Mouse (Mus musculus) testis, postnatal 14 days (tissue): ENCODE measurements around the gene Chrm1.
A peak's percentile ranks its signal among the peaks of the same experiment; 100 is the strongest.
"Not testable (repeated sequence)": the region's sequence is repeated elsewhere in the genome, so short reads cannot be mapped to it uniquely, and the experiment has no call there.

ENCODE experiments used
- DNase-seq: peaks from one replicate; pipeline ENCODE4 v3.0.0; 2021; ENCODE audit warnings: low spot score

Chrm1 gene

DNA sequence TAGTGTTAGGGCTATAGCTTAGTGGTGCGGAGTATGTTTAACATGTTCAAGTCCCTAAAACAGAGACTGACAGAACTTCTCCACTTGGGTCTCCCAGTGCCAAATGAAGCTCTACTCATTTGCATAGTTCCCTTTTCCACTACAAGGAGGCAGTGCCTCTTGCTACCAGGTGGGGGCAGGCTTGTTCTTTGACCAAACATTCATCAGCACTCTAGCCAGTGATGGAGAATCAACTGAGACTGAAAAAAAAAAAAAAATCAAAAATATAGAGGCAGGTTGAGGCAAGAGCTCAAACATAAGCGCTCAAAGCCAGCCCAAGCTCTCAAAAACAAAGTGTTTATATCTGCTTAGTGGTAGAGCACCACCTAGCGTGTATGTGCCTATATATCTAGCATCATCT is 54.8 kb downstream of the Chrm1 start:
- no peak for DNase-seq

GRCm38 (mm10) chr19:8719037-8719436 is 55.4 kb downstream of the Chrm1 start:
- not testable (repeated sequence) for DNase-seq

- DNase-seq = no peak
Measured at GRCm38 (mm10) chr19:8721378-8721777, 57.8 kb downstream of the Chrm1 start.

DNA sequence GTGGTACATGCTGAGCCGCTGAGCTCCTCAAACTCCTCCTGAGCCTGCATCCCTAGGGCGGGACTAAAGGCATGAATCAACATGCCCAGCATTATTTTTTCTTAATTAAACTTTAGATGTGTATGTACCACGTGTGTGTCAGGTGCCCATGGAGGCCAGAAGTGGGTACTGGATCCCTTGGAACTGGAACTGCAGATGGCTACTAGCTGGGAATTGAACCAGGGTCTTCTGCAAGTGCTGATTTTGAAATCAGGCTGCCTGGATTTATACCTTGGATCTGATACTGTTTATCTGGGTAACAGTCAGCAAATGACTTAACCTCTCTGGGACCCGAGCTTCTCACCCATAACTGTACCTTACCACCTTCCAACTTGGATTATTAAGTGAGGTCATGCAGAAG is 58.4 kb downstream of the Chrm1 start:
- no peak for DNase-seq

GRCm38 (mm10) chr19:8722559-8722906 is 58.9 kb downstream of the Chrm1 start:
- no peak for DNase-seq

DNA sequence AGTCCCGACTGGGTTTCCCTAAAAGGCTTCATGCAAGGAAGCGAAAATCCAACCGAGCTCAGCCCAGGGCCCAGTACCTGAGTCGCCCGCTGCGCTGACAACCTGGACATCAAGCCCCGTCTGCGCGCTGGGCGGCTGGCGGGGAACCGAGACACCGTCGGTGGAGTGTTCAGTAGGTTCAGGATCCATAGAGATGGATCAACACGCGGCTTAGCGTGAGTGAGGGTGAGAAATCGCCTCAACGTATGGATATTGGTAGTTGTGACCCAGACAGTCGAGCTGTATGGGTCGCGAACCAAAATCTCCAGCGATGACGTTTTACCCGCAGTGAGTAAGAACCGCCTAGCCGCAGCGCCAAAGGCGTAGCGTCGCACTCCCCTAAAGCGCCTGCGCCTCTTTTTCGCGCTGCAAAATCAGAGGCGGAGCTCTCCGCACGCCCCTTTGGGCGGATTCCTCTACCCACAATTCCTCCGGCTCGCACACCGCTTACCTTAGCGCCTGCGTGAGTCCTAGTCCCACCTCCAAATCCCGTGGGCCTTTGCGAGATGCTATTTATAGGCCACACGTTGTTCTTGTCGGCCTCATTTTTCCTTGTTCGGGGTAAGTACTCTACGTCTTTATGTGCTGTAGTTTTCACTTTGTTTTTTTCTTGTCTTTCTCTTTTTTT is 59.5 kb downstream of the Chrm1 start, which contains the start of gene Slc3a2:
TSS of gene Slc3a2 (minus strand) at position 463 of the 667 bp plus-strand sequence.
- DNase-seq = peak; percentile 96

- DNase-seq = no peak
Measured at GRCm38 (mm10) chr19:8723574-8724346, 60.2 kb downstream of the Chrm1 start.

DNA sequence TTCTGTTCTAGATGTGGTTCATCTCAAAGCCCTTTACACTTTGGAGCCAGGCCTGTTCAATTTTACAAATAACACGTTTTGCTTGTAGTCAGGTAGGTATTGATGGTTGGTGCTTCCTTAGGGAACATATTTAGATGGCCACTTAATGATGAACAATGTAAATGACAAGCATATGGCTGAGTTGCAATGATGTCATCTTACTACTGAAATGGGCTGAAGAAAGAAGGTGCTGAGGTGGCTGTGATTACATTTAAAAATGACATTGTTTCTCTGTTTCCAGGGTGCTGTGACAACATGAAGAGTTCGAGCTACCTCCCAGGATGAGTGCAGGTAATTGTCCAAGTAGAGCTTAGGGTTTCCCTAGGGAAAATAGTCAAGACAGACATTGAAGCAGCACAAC is 60.8 kb downstream of the Chrm1 start:
- no peak for DNase-seq

- DNase-seq = no peak
Measured at GRCm38 (mm10) chr19:8725081-8725613, 61.6 kb downstream of the Chrm1 start.

GRCm38 (mm10) chr19:8726609-8727390 is 63.2 kb downstream of the Chrm1 start:
- DNase-seq = no peak

DNA sequence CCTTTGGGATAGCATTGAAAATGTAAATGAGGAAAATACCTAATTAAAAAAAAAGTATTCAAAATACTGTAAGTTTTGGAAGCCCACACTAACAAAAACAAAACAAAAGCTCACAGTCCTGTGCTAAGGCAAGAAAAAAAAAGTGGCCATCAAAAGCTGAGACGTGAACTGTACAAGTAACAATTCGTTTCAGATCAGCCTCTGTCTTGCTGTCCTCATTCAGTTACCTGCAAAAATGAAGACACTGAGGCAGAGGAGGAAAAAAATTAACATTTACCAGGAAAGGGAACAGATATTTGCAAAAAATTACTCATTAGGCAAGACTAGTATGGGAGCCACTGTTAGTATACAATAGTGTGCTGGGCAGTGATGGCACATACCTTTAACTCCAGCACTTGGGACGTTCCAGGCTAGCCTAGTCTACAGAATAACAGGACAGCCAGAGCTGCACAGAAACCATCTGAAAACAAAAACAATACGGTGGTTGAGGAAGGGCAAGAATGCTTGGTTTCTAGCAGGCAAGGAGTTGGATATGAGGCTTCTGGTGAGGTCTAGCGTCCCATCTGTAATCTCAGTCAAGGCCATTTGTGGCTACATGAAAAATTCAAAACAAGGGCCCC is 64.0 kb downstream of the Chrm1 start:
- DNase-seq = no peak

GRCm38 (mm10) chr19:8728335-8729099 is 64.9 kb downstream of the Chrm1 start:
- not testable (repeated sequence) for DNase-seq
